Mouse (Mus musculus) heart, embryonic 14.5 days (tissue): ENCODE data around the gene Hacd2. TPM values are rescaled to one million over a fixed set of nuclear protein-coding genes. Genes with fewer than 3 reads are reported as not detected.

Experiments
- ATAC-seq: fragments of 200-750 bp; cut with Nextera tagmentation; 2 replicates; pipeline ENCODE4 v1.8.0; 2017; ENCODE audit warnings: low read depth, moderate TSS enrichment; ENCODE audit not compliant: insufficient number of reproducible peaks, insufficient read depth, low FRiP score
- H3K27ac ChIP-seq, 2 experiments: fragments of 200-500 bp in 1 of 2; fragments of 300-500 bp in 1 of 2; sonication (generic) in 1 of 2; replicated peaks in 1 of 2; 2 replicates each; pipeline ENCODE4 v1.5.1; 2012 to 2014; ENCODE audit warnings: low read depth in 2 of 2, low read length in 2 of 2, control low read depth in 1 of 2, mild to moderate bottlenecking in 1 of 2, mixed read lengths in 1 of 2; ENCODE audit not compliant: control insufficient read depth in 1 of 2, insufficient read depth in 1 of 2
- H3K27me3 ChIP-seq: fragments of 300-500 bp; sonication (generic); 2 replicates; pipeline ENCODE4 v1.6.1; 2014; ENCODE audit warnings: mild to moderate bottlenecking, low read length, control low read depth; ENCODE audit not compliant: control insufficient read depth, insufficient read depth
- H3K36me3 ChIP-seq: fragments of 300-500 bp; sonication (generic); 2 replicates; pipeline ENCODE4 v1.6.1; 2014; ENCODE audit warnings: mild to moderate bottlenecking, control low read depth, low read length, mixed read lengths; ENCODE audit not compliant: control insufficient read depth, insufficient read depth
- H3K4me1 ChIP-seq, 2 experiments: fragments of 200-500 bp in 1 of 2; fragments of 300-500 bp in 1 of 2; sonication (generic) in 1 of 2; 2 replicates each; pipeline ENCODE4 v1.6.1; 2012 to 2014; ENCODE audit warnings: low read length in 2 of 2, control low read depth in 1 of 2, mixed read lengths in 1 of 2; ENCODE audit not compliant: control insufficient read depth in 2 of 2, insufficient read depth in 2 of 2
- H3K4me2 ChIP-seq: fragments of 300-500 bp; sonication (generic); 2 replicates; pipeline ENCODE4 v1.6.1; 2014; ENCODE audit warnings: mild to moderate bottlenecking, low read length
- H3K4me3 ChIP-seq, 2 experiments: fragments of 200-500 bp in 1 of 2; fragments of 300-500 bp in 1 of 2; sonication (generic) in 1 of 2; 2 replicates each; pipeline ENCODE4 v1.5.1; 2012 to 2014; ENCODE audit warnings: low read length in 2 of 2, mild to moderate bottlenecking in 2 of 2, control low read depth in 1 of 2, low read depth in 1 of 2, moderate library complexity in 1 of 2; ENCODE audit not compliant: control insufficient read depth in 1 of 2, insufficient read depth in 1 of 2
- H3K9ac ChIP-seq: fragments of 300-500 bp; sonication (generic); 2 replicates; pipeline ENCODE4 v1.6.1; 2014; ENCODE audit warnings: mild to moderate bottlenecking, low read length
- H3K9me3 ChIP-seq: fragments of 300-500 bp; sonication (generic); 2 replicates; pipeline ENCODE4 v1.6.1; 2016; ENCODE audit warnings: low read length, control low read depth; ENCODE audit not compliant: control insufficient read depth
- WGBS: fragments of 180-500 bp; shearing (Covaris S2); extraction: QIAGEN DNeasy Blood & Tissue Kit; methylation state at CpG from one replicate; pipeline ENCODE4 v1.1.7; 2014; 5-methylcytosine and 5-hydroxymethylcytosine counted together
- polyA plus RNA-seq: library from polyadenylated mRNA; unstranded; fragments of >200 nt; fragmentation: Nextera tagmentation; extraction: Ambion mirVana; gene quantifications from 2 replicates; pipeline ENCODE4 v1.2.1, GENCODE M21; 2014

Hacd2 gene
- polyA plus RNA-seq: 32.9 and 36.0 TPM in 2 replicates

DNA sequence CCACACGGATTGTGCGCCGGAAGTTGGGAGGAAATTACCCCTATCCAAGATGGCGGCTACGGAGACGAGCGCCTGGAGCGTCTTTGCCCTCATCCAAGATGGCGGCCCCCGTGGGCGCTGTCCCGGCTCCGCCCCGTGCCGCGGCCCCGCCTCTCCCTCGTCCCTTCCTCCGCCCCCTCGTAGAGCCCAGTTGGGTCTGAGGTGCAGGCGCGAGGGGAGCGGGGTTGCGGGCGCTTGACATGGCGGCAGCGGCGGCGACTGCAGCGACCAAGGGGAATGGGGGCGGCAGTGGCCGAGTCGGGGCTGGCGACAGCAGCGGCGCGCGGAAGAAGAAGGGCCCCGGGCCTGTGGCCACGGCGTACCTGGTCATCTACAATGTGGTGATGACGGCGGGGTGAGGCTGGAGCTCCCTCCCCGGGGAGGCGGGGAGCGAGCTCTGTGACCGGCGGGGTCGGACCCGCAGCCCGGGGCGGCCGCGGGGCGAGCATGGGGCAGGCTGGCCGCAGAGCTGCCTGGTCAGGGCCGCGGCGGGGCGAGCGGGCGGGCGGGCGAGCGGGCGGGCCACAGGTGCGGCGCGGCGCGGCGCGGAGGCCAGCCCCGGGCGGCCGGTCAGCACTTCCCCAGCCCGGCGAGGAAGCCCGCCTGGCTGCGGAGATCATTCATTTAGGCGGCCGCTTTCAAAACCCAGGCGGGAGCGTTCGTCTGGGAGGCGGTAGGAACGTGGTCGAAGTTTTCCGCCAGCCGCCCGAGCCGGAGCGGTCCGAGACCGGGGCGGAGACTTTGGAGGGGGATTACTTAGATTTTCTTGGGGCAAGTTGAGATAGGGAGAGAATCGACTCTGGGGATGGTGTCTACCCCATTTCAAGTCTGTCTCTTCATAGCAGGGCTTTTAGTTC, at the start of gene Hacd2:
Gene Hacd2, plus strand, starts transcription at position 187 of the 896 bp plus-strand sequence.
- H3K27ac ChIP-seq: peak within 1 kb of the TSS; percentile 56 to 83; a peak in 3 of 4 replicates
- peak within 1 kb of the TSS; percentile 87 to 93 for H3K4me3 ChIP-seq
- H3K36me3 ChIP-seq: peaks cover 12% of the 10 kb centered on the region
- peaks cover 5% of the 10 kb centered on the region for H3K27me3 ChIP-seq
- ATAC-seq: peak; percentile 98
- peak within 1 kb of the TSS; percentile 93 for H3K9ac ChIP-seq
- peaks cover 0 to 6% of the 10 kb centered on the region in 2 experiments; a peak in 1 of 4 replicates for H3K4me1 ChIP-seq
- no peaks in the 10 kb centered on the region for H3K9me3 ChIP-seq
- peak within 1 kb of the TSS; percentile 83 for H3K4me2 ChIP-seq
- 1% methylated on average over 65 of the region's 97 CpGs for WGBS

DNA sequence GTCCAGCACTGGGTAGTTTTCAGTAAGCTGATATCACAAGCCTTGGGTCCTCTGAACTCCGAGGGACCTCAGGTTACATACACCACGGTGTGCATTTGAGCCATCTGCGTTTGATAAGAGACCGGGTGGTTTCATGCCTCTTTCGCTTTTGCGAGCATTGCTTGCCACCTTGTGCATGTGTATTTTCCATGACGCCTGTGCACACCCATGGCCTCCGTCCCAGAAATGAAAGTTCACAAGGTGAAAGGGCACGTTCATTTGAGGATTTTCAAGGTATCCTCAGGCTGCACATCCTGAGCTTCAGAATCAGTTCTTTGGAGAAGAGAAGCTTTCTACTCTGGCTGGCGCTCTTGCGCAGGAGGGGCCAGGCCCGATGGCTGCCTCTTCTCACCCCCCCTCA, 49.8 kb upstream of the Hacd2 start:
- H3K27me3 ChIP-seq: no peaks in the 10 kb centered on the region
- H3K4me3 ChIP-seq: no peak overlapping the region
- H3K4me2 ChIP-seq: no peak overlapping the region
- ATAC-seq: no peak
- no peak overlapping the region for H3K9ac ChIP-seq
- H3K9me3 ChIP-seq: no peaks in the 10 kb centered on the region
- WGBS: 75% methylated on average over 12 of the region's 12 CpGs
- no peak overlapping the region for H3K27ac ChIP-seq
- H3K4me1 ChIP-seq: peaks cover 6 to 7% of the 10 kb centered on the region in 2 experiments; a peak in 2 of 4 replicates
- no peaks in the 10 kb centered on the region for H3K36me3 ChIP-seq

DNA sequence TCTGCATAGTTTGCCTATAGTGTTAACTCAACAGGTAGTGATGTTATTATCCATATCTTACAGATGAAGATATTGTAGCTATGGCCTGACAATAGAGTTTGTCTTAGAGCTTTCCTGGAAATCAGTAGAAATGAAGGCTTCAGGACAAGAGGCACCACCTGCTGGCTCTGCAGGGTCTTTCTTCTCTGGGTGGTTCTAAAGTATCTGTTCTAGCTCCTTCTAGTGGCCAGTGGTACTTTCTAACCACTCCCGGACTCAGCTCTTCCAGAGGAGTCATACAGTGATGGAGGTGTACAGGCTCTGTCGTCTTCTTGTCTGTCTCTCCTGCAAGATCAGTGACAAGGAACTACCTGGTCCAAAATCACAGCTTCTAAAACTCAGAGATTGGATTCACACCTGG, 46.7 kb upstream of the Hacd2 start:
- WGBS: 42% methylated on average over 2 of the region's 2 CpGs

GRCm38 (mm10) chr16:34976630-34977029, 45.6 kb upstream of the Hacd2 start:
- no peak for ATAC-seq
- H3K4me3 ChIP-seq: no peak overlapping the region
- no peak overlapping the region for H3K27ac ChIP-seq
- H3K9me3 ChIP-seq: no peaks in the 10 kb centered on the region
- 81% methylated on average over 13 of the region's 13 CpGs for WGBS
- H3K4me2 ChIP-seq: no peak overlapping the region
- H3K27me3 ChIP-seq: no peaks in the 10 kb centered on the region
- no peaks in the 10 kb centered on the region for H3K36me3 ChIP-seq
- peaks cover 13 to 19% of the 10 kb centered on the region in 2 experiments; a peak in 2 of 4 replicates for H3K4me1 ChIP-seq
- no peak overlapping the region for H3K9ac ChIP-seq

More for the DNA sequence above, 46.7 kb upstream of the Hacd2 start:
- H3K27me3 ChIP-seq: no peaks in the 10 kb centered on the region
- no peak overlapping the region for H3K4me2 ChIP-seq
- no peak overlapping the region for H3K27ac ChIP-seq
- peaks cover 7 to 10% of the 10 kb centered on the region in 2 experiments; a peak in 2 of 4 replicates for H3K4me1 ChIP-seq
- no peaks in the 10 kb centered on the region for H3K9me3 ChIP-seq
- no peak for ATAC-seq
- H3K36me3 ChIP-seq: no peaks in the 10 kb centered on the region
- H3K4me3 ChIP-seq: no peak overlapping the region
- no peak overlapping the region for H3K9ac ChIP-seq

DNA sequence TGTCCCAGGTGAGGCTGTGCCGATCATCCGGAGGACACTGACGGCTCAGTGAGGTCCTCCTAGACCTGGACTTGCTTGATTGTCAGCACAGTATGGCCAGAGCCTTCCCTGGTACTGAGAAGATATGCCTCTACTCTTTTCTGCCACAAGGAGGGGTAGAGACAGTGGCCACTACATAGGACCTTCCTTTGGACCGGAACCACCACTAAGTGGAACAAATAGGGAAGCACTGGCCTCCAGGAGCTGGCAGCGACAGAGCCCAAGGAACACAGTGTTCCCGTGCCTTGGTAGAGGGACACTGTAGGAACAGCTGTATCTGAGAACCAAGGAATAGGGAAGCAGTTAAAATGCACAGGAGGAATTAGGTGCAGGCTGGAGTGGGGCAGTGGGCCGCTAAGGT, 44.2 kb upstream of the Hacd2 start:
- 88% methylated on average over 7 of the region's 7 CpGs for WGBS
- H3K27me3 ChIP-seq: no peaks in the 10 kb centered on the region
- H3K9me3 ChIP-seq: no peaks in the 10 kb centered on the region
- no peak overlapping the region for H3K4me3 ChIP-seq
- peaks cover 19 to 29% of the 10 kb centered on the region in 2 experiments for H3K4me1 ChIP-seq
- ATAC-seq: no peak
- H3K4me2 ChIP-seq: no peak overlapping the region
- no peaks in the 10 kb centered on the region for H3K36me3 ChIP-seq
- H3K27ac ChIP-seq: no peak overlapping the region
- no peak overlapping the region for H3K9ac ChIP-seq

DNA sequence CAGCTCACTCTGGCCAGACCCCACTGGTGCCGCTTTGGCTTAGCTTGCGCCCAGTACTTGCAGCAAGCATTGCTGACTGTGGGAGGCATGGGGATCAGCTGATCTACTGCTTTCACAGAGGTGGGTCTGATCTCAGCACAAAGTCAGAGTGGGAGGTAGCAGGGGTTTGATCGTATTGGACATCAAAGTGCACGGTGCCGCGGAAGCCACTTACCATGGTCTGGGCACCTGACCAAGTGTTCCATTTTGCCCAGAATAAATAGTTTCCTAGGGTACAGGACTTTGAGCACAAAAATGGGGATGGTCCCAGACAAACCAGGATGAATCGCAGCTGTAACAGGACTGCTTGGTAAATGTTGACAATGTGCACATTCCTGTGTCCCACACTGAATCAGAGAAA, 41.2 kb upstream of the Hacd2 start:
- Histone ChIP-seq H3K4me1 (peaks cover 23 to 35% of the 10 kb centered on the region in 2 experiments), H3K36me3 (no peaks in the 10 kb centered on the region), H3K9ac (no peak overlapping the region), H3K9me3 (no peaks in the 10 kb centered on the region), H3K27ac (no peak overlapping the region), H3K27me3 (no peaks in the 10 kb centered on the region), H3K4me2 (no peak overlapping the region), H3K4me3 (no peak overlapping the region)
- ATAC-seq: no peak
- WGBS: 90% methylated on average over 7 of the region's 7 CpGs

- Histone ChIP-seq H3K9ac (no peak overlapping the region), H3K36me3 (no peaks in the 10 kb centered on the region), H3K9me3 (no peaks in the 10 kb centered on the region), H3K27me3 (no peaks in the 10 kb centered on the region), H3K4me3 (no peak overlapping the region), H3K4me2 (peak overlapping the region; percentile 46), H3K4me1 (peaks cover 23 to 35% of the 10 kb centered on the region in 2 experiments), H3K27ac (peak overlapping the region; percentile 35 to 53; a peak in 3 of 4 replicates)
- ATAC-seq: no peak
- WGBS: 31% methylated on average over 11 of the region's 11 CpGs
Observed at GRCm38 (mm10) chr16:34984203-34985030, 37.8 kb upstream of the Hacd2 start.
